In genomic region chr2:156776907-156777306, GRCm38 (mm10) we compare ENCODE assay signal across 13 mouse cellular contexts. TPM values are rescaled to one million over a fixed set of nuclear protein-coding genes. Genes with fewer than 3 reads are reported as not detected.
DNase-seq lines count a peak whose midpoint lies in the region; ATAC-seq lines count a peak whose summit lies in the region.
"Had no signal": no experiment of that assay in that cellular context is flagged by ENCODE, and none has a peak within 500 bp of the region (broad histone marks: within the 10 kb centered on the region; RNA-seq: fewer than 3 reads in every experiment).

No protein-coding gene starts in this region.

- H3K9ac ChIP-seq in heart, embryonic 12.5 days: peak overlapping the region; percentile 62
- H3K9ac ChIP-seq in liver, embryonic 11.5 days (ENCODE audit: low read depth, low read length): no peak overlapping the region
- H3K9ac ChIP-seq in embryonic facial prominence, embryonic 14.5 days (ENCODE audit: low read depth, low read length): no peak overlapping the region
- peak overlapping the region; percentile 38; the same call in 1 of the 2 replicates for H3K9ac ChIP-seq in stomach, embryonic 14.5 days (replicated peaks; ENCODE audit: low read depth, low read length)

- 69% methylated on average over 2 of the region's 2 CpGs for WGBS in heart, embryonic 12.5 days
- 88% methylated on average over 2 of the region's 2 CpGs for WGBS in liver, embryonic 11.5 days
- WGBS in embryonic facial prominence, embryonic 14.5 days: 89% methylated on average over 2 of the region's 2 CpGs
- WGBS in stomach, embryonic 14.5 days: 89% methylated on average over 2 of the region's 2 CpGs

- H3K9me3 ChIP-seq in heart, embryonic 12.5 days (replicated peaks): no peaks in the 10 kb centered on the region
- no peaks in the 10 kb centered on the region for H3K9me3 ChIP-seq in liver, embryonic 11.5 days (ENCODE audit: control insufficient read depth, low read length)
- no peaks in the 10 kb centered on the region for H3K9me3 ChIP-seq in embryonic facial prominence, embryonic 14.5 days (ENCODE audit: control insufficient read depth, low read length)
- H3K9me3 ChIP-seq in stomach, embryonic 14.5 days (ENCODE audit: control insufficient read depth, low read depth, low read length): no peaks in the 10 kb centered on the region
- H3K9me3 ChIP-seq: hindbrain, embryonic 10.5 days had no signal

- intact Hi-C loops in heart, postnatal 25 days (cut with DNase I): no loop called here

- peaks cover 64% of the 10 kb centered on the region for H3K4me1 ChIP-seq in heart, embryonic 12.5 days (replicated peaks)
- peaks cover 55% of the 10 kb centered on the region for H3K4me1 ChIP-seq in liver, embryonic 11.5 days (replicated peaks; ENCODE audit: control insufficient read depth, insufficient read depth, low read length)
- peaks cover 23% of the 10 kb centered on the region for H3K4me1 ChIP-seq in embryonic facial prominence, embryonic 14.5 days (ENCODE audit: control insufficient read depth, insufficient read depth, low read length)
- H3K4me1 ChIP-seq in stomach, embryonic 14.5 days (ENCODE audit: control insufficient read depth, insufficient read depth, low read length): peaks cover 11% of the 10 kb centered on the region

- H3K4me3 ChIP-seq in heart, embryonic 12.5 days: peak overlapping the region; percentile 48
- H3K4me3 ChIP-seq in liver, embryonic 11.5 days (ENCODE audit: low read depth, low read length): no peak overlapping the region
- no peak overlapping the region for H3K4me3 ChIP-seq in embryonic facial prominence, embryonic 14.5 days (ENCODE audit: low read depth, low read length)
- peak overlapping the region; percentile 25 for H3K4me3 ChIP-seq in stomach, embryonic 14.5 days (ENCODE audit: low read depth, low read length)
- H3K4me3 ChIP-seq: hindbrain, embryonic 10.5 days; left cerebral cortex, adult 2 months had no signal

- no peak for ATAC-seq in heart, embryonic 12.5 days (ENCODE audit: insufficient number of reproducible peaks, low FRiP score)
- ATAC-seq in liver, embryonic 11.5 days (replicated peaks; ENCODE audit: low FRiP score): no peak
- ATAC-seq in embryonic facial prominence, embryonic 14.5 days (ENCODE audit: low read depth): no peak
- no peak for ATAC-seq in stomach, embryonic 14.5 days (ENCODE audit: insufficient number of reproducible peaks, insufficient read depth, low FRiP score, low read depth)

- H3K36me3 ChIP-seq in heart, embryonic 12.5 days: peaks cover 36% of the 10 kb centered on the region
- no peaks in the 10 kb centered on the region for H3K36me3 ChIP-seq in liver, embryonic 11.5 days (ENCODE audit: control insufficient read depth, insufficient read depth, low read length)
- 0 out of 2 replicates have a peak, but pooled peaks cover 2% of the 10 kb centered on the region for H3K36me3 ChIP-seq in embryonic facial prominence, embryonic 14.5 days (ENCODE audit: control insufficient read depth, insufficient read depth, low read length)
- peaks cover 3% of the 10 kb centered on the region; the same call in 1 of the 2 replicates for H3K36me3 ChIP-seq in stomach, embryonic 14.5 days (ENCODE audit: control insufficient read depth, insufficient read depth, low read length)
- H3K36me3 ChIP-seq: hindbrain, embryonic 10.5 days had no signal

- H3K4me2 ChIP-seq in heart, embryonic 12.5 days: peak overlapping the region; percentile 66
- H3K4me2 ChIP-seq in liver, embryonic 11.5 days: peak overlapping the region; percentile 38; the same call in 1 of the 2 replicates
- H3K4me2 ChIP-seq in embryonic facial prominence, embryonic 14.5 days (ENCODE audit: low read depth, low read length): peak overlapping the region; percentile 10
- peak overlapping the region; percentile 41 for H3K4me2 ChIP-seq in stomach, embryonic 14.5 days (replicated peaks; ENCODE audit: low read depth, low read length)

- DNase-seq in heart, postnatal 25 days (ENCODE audit: low spot score): no peak
- peak; percentile 25 for DNase-seq in liver, embryonic 11.5 days (ENCODE audit: low spot score)
- DNase-seq in liver: no peak
- DNase-seq in embryonic facial prominence, embryonic 14.5 days (ENCODE audit: low spot score): no peak
- no peak for DNase-seq in urinary bladder, postnatal 36 days (ENCODE audit: low spot score in 2 of 2)
- no peak for DNase-seq in layer of hippocampus, postnatal 14 days (ENCODE audit: low spot score in 2 of 2)
- DNase-seq: cerebellum, postnatal 10 days; spleen, adult 18-20 months; thymus, postnatal 14 days had no signal

- H3K27ac ChIP-seq in heart, embryonic 12.5 days (ENCODE audit: poor library complexity, severe bottlenecking): peak overlapping the region; percentile 55
- H3K27ac ChIP-seq in liver, embryonic 11.5 days (ENCODE audit: low read depth, low read length): no peak overlapping the region
- H3K27ac ChIP-seq in embryonic facial prominence, embryonic 14.5 days (replicated peaks; ENCODE audit: low read depth, low read length): no peak overlapping the region
- 0 out of 2 replicates have a peak overlapping the region, but pooled peaks have one; percentile 41 for H3K27ac ChIP-seq in stomach, embryonic 14.5 days (ENCODE audit: low read length)
- H3K27ac ChIP-seq: hindbrain, embryonic 10.5 days; left cerebral cortex, adult 2 months had no signal

- H3K27me3 ChIP-seq in heart, embryonic 12.5 days (replicated peaks): no peaks in the 10 kb centered on the region
- H3K27me3 ChIP-seq in liver, embryonic 11.5 days (replicated peaks; ENCODE audit: control insufficient read depth, insufficient read depth, low read length): peaks cover 10% of the 10 kb centered on the region
- no peaks in the 10 kb centered on the region for H3K27me3 ChIP-seq in embryonic facial prominence, embryonic 14.5 days (replicated peaks; ENCODE audit: control insufficient read depth, insufficient read depth, low read length)
- H3K27me3 ChIP-seq in stomach, embryonic 14.5 days (ENCODE audit: control insufficient read depth, insufficient read depth, low read length): no peaks in the 10 kb centered on the region

RNA-seq across cellular contexts. Expression of gene Myl9, which starts 1.7 kb away (rescaled TPM):
- polyA plus RNA-seq in heart, embryonic 12.5 days (2016; fragmentation: Nextera tagmentation; extraction: Ambion mirVana): 1,723 and 1,724 TPM in 2 replicates
- total RNA-seq in heart, postnatal 25 days (2021): 100 to 1,000 TPM; 200 to 205 TPM
- polyA plus RNA-seq in liver, embryonic 11.5 days (2014; fragmentation: Nextera tagmentation; extraction: Ambion mirVana): 98.9 and 115 TPM in 2 replicates
- polyA plus RNA-seq in embryonic facial prominence, embryonic 14.5 days (2014; fragmentation: Nextera tagmentation; extraction: Ambion mirVana): 285 and 310 TPM in 2 replicates
- polyA plus RNA-seq in stomach, embryonic 14.5 days (2014; fragmentation: Nextera tagmentation; extraction: Ambion mirVana): 1,732 and 1,736 TPM in 2 replicates
- total RNA-seq in layer of hippocampus, postnatal 14 days (2021): 10 to 100 TPM; 22.3 to 24.9 TPM

Comparison
In these comparisons a context has a peak if more than half of its experiments do, and no peak if none do; other contexts are left out.
1. H3K27ac ChIP-seq: peak in heart, embryonic 12.5 days (single experiment) and stomach, embryonic 14.5 days (single experiment); none in liver, embryonic 11.5 days (single experiment) and embryonic facial prominence, embryonic 14.5 days (single experiment).
2. H3K4me2 ChIP-seq: peak in every context shown above with its lines; median percentile 66 in heart, embryonic 12.5 days; 41 in stomach, embryonic 14.5 days; 38 in liver, embryonic 11.5 days; 10 in embryonic facial prominence, embryonic 14.5 days.
3. H3K4me3 ChIP-seq: peak in heart, embryonic 12.5 days (single experiment) and stomach, embryonic 14.5 days (single experiment); none in liver, embryonic 11.5 days (single experiment) and embryonic facial prominence, embryonic 14.5 days (single experiment).
4. H3K9ac ChIP-seq: peak in heart, embryonic 12.5 days (single experiment) and stomach, embryonic 14.5 days (single experiment); none in liver, embryonic 11.5 days (single experiment) and embryonic facial prominence, embryonic 14.5 days (single experiment).